Mouse (Mus musculus) gonadal fat pad, adult 2 months (tissue): ENCODE data around the gene Rnf144b. TPM values are rescaled to one million over a fixed set of nuclear protein-coding genes. Genes with fewer than 3 reads are reported as not detected.

Experiments used
- DNase-seq: peaks from one replicate; pipeline ENCODE4 v3.0.0-alpha.2; 2012; ENCODE audit warnings: low read depth
- polyA plus RNA-seq: library from polyadenylated mRNA; depleted of rRNA; stranded (reverse); fragments of >200 nt; gene quantifications from 2 replicates; pipeline ENCODE4 v1.2.3, GENCODE M21; 2012

The Rnf144b gene
- polyA plus RNA-seq, 1 experiment: 22.6 TPM

DNA sequence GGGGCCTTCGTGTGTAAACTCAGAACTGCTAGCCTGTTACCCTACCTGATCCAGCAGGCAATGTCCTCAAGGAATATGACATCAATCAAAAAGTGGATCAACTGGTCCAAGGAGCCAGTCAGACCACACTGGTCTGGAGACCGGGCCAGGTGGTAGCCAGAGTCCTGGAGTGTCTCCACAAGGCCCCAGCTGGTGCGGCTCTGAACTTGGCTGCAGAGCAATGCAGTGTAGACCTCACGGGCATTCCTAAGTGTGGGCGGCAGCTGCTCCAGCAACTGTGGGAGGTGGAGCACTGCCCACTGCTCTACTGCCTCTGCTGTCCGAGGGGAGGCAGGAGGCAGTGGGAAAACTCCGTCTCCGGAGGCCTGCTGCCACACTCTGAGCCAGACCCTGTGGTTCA is 55.7 kb downstream of the Rnf144b start:
- DNase-seq: no peak

DNA sequence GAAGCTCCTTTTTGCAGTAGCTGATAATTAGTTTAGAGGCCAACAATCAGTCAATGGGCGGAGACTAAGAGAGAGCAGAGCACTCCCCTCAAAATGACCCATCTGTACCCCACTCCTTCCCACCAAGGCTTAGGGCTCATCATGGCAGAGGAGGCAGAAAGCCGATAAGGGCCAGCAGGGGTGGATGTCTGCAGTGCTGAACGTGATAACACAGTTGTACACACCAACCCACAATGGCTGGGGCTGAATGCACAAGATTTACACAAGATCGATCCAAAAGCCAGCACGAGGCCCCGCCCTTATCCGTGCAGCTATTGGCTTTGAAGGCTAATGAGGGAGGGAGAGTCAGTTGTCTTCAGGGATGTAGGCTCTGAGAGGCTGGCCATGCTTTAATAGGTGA is 58.3 kb downstream of the Rnf144b start:
- no peak for DNase-seq

- no peak for DNase-seq
Observed at GRCm38 (mm10) chr13:47182366-47182765, 59.9 kb downstream of the Rnf144b start.

DNA sequence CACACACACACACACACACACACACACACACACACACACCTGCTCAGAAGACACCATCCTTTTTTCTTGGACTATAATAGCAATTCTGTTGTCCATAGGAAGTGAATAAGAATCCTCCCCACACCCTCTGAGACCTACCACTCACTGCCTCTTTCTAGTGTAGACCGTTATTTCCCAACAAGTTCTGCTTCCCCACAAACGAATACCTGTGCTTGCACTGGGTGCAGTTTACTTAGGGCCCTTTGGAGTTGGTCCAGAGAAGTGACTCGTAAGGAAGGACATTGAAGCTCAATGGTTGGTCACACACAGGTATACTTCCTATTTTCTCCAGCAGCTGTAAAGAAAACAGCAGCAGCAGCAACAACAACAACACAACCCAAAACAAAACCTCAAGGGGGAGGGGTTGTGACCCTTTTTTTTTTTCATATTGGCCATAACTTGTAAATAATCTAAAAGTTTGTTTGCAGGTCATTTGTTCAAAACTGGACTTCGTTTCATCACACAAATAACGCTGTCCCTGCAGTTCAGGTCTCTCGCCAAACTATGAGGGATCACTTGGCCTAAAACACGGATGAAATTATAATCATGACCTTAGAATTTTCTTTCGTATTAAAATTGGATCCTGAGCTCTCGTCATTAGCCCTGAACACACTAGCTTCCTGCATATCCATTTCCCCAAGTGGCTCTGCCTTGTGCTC is 60.7 kb downstream of the Rnf144b start:
- no peak for DNase-seq

GRCm38 (mm10) chr13:47183771-47184170 is 61.3 kb downstream of the Rnf144b start:
- DNase-seq: no peak

GRCm38 (mm10) chr13:47187836-47188235 is 65.4 kb downstream of the Rnf144b start:
- no peak for DNase-seq

GRCm38 (mm10) chr13:47189971-47190370 is 67.5 kb downstream of the Rnf144b start:
- DNase-seq: no peak

- no peak for DNase-seq
Observed at GRCm38 (mm10) chr13:47192200-47192599, 69.7 kb downstream of the Rnf144b start.

DNA sequence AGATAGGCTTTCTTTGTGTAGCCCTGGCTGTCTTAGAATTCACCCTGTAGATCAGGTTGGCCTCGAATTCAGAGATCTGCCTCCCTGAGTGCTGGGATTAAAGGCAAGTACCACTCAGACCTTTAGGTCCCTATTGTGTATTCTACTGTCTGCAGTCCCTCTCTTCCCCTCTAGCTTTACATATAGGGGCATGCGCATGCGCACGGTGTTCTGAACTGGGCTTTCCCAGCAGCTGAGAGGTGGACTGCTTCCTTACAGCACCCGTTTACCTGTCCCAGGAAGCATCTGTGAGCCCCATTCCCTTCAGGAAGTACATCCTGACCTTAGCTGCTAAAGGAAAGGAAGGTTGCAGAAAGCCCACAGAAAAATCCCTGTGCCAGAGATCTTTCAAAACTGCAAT is 70.3 kb downstream of the Rnf144b start:
- no peak for DNase-seq

- DNase-seq: no peak
Observed at GRCm38 (mm10) chr13:47193326-47194153, 71.1 kb downstream of the Rnf144b start.

- no peak for DNase-seq
Observed at GRCm38 (mm10) chr13:47194695-47195094, 72.2 kb downstream of the Rnf144b start.

GRCm38 (mm10) chr13:47195491-47195890 is 73.0 kb downstream of the Rnf144b start:
- DNase-seq: no peak

- no peak for DNase-seq
Observed at GRCm38 (mm10) chr13:47200011-47200670, 77.7 kb downstream of the Rnf144b start.

- no peak for DNase-seq
Observed at GRCm38 (mm10) chr13:47201962-47202624, 79.6 kb downstream of the Rnf144b start.

- no peak for DNase-seq
Observed at GRCm38 (mm10) chr13:47210496-47210895, 88.0 kb downstream of the Rnf144b start.

GRCm38 (mm10) chr13:47210992-47211391 is 88.5 kb downstream of the Rnf144b start:
- no peak for DNase-seq

GRCm38 (mm10) chr13:47211581-47211980 is 89.1 kb downstream of the Rnf144b start:
- DNase-seq: no peak

DNA sequence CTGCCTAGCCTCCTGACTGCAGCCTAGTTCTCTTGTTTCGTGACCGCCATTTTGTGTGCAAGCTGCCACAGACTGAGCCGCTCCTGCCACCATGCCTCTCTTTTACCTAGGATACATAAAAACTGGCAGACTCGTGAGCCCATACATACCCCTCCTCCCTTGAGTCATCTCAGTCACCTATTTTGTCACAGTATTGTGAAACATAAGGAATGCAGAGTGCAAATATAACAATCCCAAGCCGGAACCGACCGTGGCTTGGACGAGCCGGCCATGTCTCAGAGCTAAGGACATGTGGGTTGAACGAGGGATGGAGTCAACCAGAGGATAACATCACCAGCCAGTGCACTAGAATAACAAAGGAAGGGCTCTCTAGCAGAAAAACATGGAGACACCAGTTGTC is 91.4 kb downstream of the Rnf144b start:
- no peak for DNase-seq

GRCm38 (mm10) chr13:47214895-47215294 is 92.4 kb downstream of the Rnf144b start:
- no peak for DNase-seq

DNA sequence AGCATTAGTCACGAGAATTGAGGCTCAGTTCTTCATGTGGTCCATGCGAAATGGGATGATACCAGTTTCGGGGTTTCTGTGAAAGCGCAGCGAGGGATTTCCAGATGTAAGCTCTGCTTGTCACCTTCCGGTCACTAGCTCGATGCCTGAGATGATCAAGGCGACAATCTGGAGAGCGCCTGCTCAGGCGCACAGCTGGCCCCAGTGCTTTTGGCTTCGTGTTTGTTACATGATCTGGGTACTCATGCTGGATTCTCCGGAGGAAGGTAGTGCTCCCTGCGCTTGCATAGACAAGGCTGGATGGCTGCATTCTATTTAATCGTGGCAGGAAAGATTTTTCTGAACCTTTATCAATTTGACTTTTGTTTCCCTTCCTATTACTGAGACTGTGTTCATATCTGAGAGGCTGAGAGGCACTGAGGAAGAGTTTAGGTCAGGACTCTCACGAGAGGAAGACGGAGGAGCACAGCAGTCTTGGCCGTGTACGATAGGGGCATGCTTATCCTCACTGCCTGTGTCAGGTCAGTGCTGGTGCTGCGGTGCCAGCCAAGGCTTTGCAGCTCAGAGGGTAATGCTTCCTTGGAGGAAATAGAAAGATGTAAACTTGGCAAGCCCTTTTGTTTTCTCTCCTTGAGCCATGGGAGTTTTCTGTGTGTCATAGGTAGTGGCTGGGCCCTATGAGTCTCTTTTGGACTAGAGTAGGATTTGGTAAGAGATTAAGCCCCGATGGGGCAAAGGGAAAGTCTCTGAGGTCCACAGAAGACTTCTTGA is 93.5 kb downstream of the Rnf144b start:
- no peak for DNase-seq

DNA sequence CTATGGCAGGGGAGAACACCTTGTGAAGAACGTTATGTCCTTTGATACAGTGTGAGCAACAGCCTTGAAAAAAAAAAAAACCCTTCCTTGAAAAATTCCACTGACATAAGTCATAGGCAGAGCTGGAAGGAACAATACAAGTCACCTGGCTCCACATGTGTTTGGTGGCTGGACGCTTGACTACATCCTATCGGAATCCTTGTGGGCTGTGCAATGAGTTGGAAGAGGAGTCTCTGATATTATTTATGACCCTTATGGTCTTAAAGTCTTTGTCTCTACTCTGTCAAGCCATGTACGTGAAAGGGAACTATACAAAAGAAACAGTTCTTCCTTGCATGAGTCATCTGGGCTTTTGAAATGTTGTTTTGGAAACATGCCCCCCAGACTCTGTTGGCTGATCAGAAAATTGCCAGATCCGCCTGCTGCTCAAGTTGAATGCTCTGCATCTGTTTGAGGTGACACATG is 94.7 kb downstream of the Rnf144b start:
- no peak for DNase-seq
